Mouse (Mus musculus) heart, adult 2 months (tissue): ENCODE measurements around the gene Ifi47. TPM values are rescaled to one million over a fixed set of nuclear protein-coding genes. Genes with fewer than 3 reads are reported as not detected.

ENCODE experiments used
- DNase-seq, 2 experiments: peaks; one replicate each; pipeline ENCODE4 v3.0.0; 2021
- H3K27ac ChIP-seq: fragments of 200-600 bp; 2 replicates; pipeline ENCODE4 v1.8.1; 2022
- H3K27me3 ChIP-seq: fragments of 200-500 bp; 2 replicates; pipeline ENCODE4 v1.6.1; 2012; ENCODE audit warnings: mild to moderate bottlenecking, low read length, inconsistent platforms, mixed read lengths; ENCODE audit not compliant: control insufficient read depth, insufficient read depth
- H3K36me3 ChIP-seq: fragments of 200-500 bp; 2 replicates; pipeline ENCODE4 v1.6.1; 2012; ENCODE audit warnings: low read length, inconsistent platforms; ENCODE audit not compliant: control insufficient read depth, insufficient read depth
- H3K4me1 ChIP-seq: fragments of 200-500 bp; 2 replicates; pipeline ENCODE4 v1.6.1; 2011; ENCODE audit warnings: low read length; ENCODE audit not compliant: control insufficient read depth, insufficient read depth
- H3K4me3 ChIP-seq: fragments of 200-600 bp; 2 replicates; pipeline ENCODE4 v1.8.1; 2022
- H3K79me2 ChIP-seq: fragments of 200-500 bp; replicated peaks from 2 replicates; pipeline ENCODE4 v1.6.1; 2012; ENCODE audit warnings: mild to moderate bottlenecking, inconsistent platforms, low read length, moderate library complexity, mixed read lengths; ENCODE audit not compliant: control insufficient read depth, insufficient read depth
- H3K9ac ChIP-seq: fragments of 200-500 bp; 2 replicates; pipeline ENCODE4 v1.6.1; 2012; ENCODE audit warnings: low read depth, mild to moderate bottlenecking, control low read depth, inconsistent platforms, low read length, mixed read lengths
- CTCF ChIP-seq: fragments of 200-600 bp; IDR thresholded peaks from 2 replicates; pipeline ENCODE4 v1.8.1; 2022; ENCODE audit warnings: antibody characterized with exemption, mild to moderate bottlenecking, moderate library complexity
- EP300 ChIP-seq: fragments of 200-500 bp; IDR thresholded peaks from 2 replicates; pipeline ENCODE4 v1.6.1; 2011; ENCODE audit warnings: low read depth, low read length, control low read depth; ENCODE audit not compliant: insufficient read depth
- POLR2A ChIP-seq: fragments of 200-500 bp; IDR thresholded peaks from 2 replicates; pipeline ENCODE4 v1.6.1; 2011; ENCODE audit warnings: mild to moderate bottlenecking, low read depth, low read length, control low read depth; ENCODE audit not compliant: insufficient read depth
- WGBS: fragments of 180-500 bp; shearing (Covaris S2); methylation state at CpG from one replicate; pipeline ENCODE4 v1.1.7; 2018; 5-methylcytosine and 5-hydroxymethylcytosine counted together
- intact Hi-C: fragments of 180-260 bp; cut with DNase I; formaldehyde crosslinking; loops from one replicate; pipeline ENCODE4 v1.15.1; 2025
- polyA plus RNA-seq: library from polyadenylated mRNA; depleted of rRNA; stranded (reverse); fragments of >200 nt; gene quantifications from 2 replicates; pipeline ENCODE4 v1.2.3, GENCODE M21; 2012
- total RNA-seq, 2 experiments: library from RNA; stranded (reverse); gene quantifications; 2 replicates each; pipeline ENCODE4 v1.2.3; 2021

Gene Ifi47
- total and polyA plus RNA-seq, 3 experiments: 2.5 to 3.3 (median 2.6) TPM

GRCm38 (mm10) chr11:49103047-49103693, 26.8 kb downstream of the Ifi47 start:
- Histone ChIP-seq H3K36me3 (no peaks in the 10 kb centered on the region), H3K9ac (no peak overlapping the region), H3K27ac (no peak overlapping the region), H3K4me3 (no peak overlapping the region), H3K79me2 (no peaks in the 10 kb centered on the region), H3K27me3 (no peaks in the 10 kb centered on the region), H3K4me1 (peaks cover 4% of the 10 kb centered on the region)
- DNase-seq: peak; percentile 84 to 88
- WGBS: 13% methylated on average over 8 of the region's 8 CpGs
- no peak for TF ChIP-seq POLR2A
- TF ChIP-seq CTCF: peak; percentile 92
- TF ChIP-seq EP300: peak; percentile 73; the same call in 1 of the 2 replicates
- intact Hi-C loops: loop anchor here (1.0 kb wide), 1 partner anchor 229 kb away; no protein-coding TSS in a partner anchor

- 42% methylated on average over 1 of the region's 1 CpGs for WGBS
- Histone ChIP-seq H3K27me3 (no peaks in the 10 kb centered on the region), H3K4me1 (peaks cover 5% of the 10 kb centered on the region), H3K79me2 (no peaks in the 10 kb centered on the region), H3K36me3 (peaks cover 2% of the 10 kb centered on the region; the same call in 1 of the 2 replicates), H3K27ac (peak overlapping the region; percentile 56), H3K4me3 (no peak overlapping the region), H3K9ac (no peak overlapping the region)
- intact Hi-C loops: loop anchor here (2.0 to 5.0 kb wide), 4 partner anchors 81 to 315 kb away; partner anchors contain the start of gene Btnl9
- TF ChIP-seq POLR2A: no peak
- no peak for TF ChIP-seq EP300
- peak; percentile 63 for TF ChIP-seq CTCF
- no peak for DNase-seq
These were observed 29.4 kb downstream of the Ifi47 start for GRCm38 (mm10) chr11:49105752-49106151.

- no peak for DNase-seq
- TF ChIP-seq EP300 (no peak), CTCF (no peak), POLR2A (no peak)
- intact Hi-C loops: loop anchor here (2.0 to 5.0 kb wide), 3 partner anchors 79 to 317 kb away; partner anchors contain the start of gene Btnl9
These were observed 31.5 kb downstream of the Ifi47 start for GRCm38 (mm10) chr11:49107650-49108537.

GRCm38 (mm10) chr11:49108833-49109232, 32.4 kb downstream of the Ifi47 start:
- Histone ChIP-seq H3K4me1 (peaks cover 10% of the 10 kb centered on the region), H3K9ac (no peak overlapping the region), H3K4me3 (no peak overlapping the region), H3K79me2 (no peaks in the 10 kb centered on the region), H3K36me3 (peaks cover 2% of the 10 kb centered on the region; the same call in 1 of the 2 replicates), H3K27ac (no peak overlapping the region), H3K27me3 (no peaks in the 10 kb centered on the region)
- intact Hi-C loops: loop anchor here (5.0 kb wide), 1 partner anchor 143 kb away; no protein-coding TSS in a partner anchor
- WGBS: 46% methylated on average over 1 of the region's 1 CpGs
- no peak for DNase-seq
- no peak for TF ChIP-seq POLR2A
- peak; percentile 75 for TF ChIP-seq CTCF
- TF ChIP-seq EP300: no peak

More at GRCm38 (mm10) chr11:49107650-49108537, 31.5 kb downstream of the Ifi47 start:
- Histone ChIP-seq H3K4me3 (no peak overlapping the region), H3K9ac (no peak overlapping the region), H3K27me3 (no peaks in the 10 kb centered on the region), H3K27ac (peak overlapping the region; percentile 47; the same call in 1 of the 2 replicates), H3K36me3 (peaks cover 2% of the 10 kb centered on the region; the same call in 1 of the 2 replicates), H3K4me1 (peaks cover 7% of the 10 kb centered on the region), H3K79me2 (no peaks in the 10 kb centered on the region)
- WGBS: 48% methylated on average over 10 of the region's 10 CpGs

GRCm38 (mm10) chr11:49111000-49111399, 34.6 kb downstream of the Ifi47 start:
- Histone ChIP-seq H3K4me3 (no peak overlapping the region), H3K27me3 (no peaks in the 10 kb centered on the region), H3K4me1 (peaks cover 8% of the 10 kb centered on the region), H3K27ac (peak overlapping the region; percentile 43), H3K36me3 (peaks cover 2% of the 10 kb centered on the region; the same call in 1 of the 2 replicates), H3K79me2 (no peaks in the 10 kb centered on the region), H3K9ac (no peak overlapping the region)
- WGBS: 31% methylated on average over 1 of the region's 1 CpGs
- DNase-seq: no peak
- TF ChIP-seq CTCF (no peak), POLR2A (no peak), EP300 (no peak)
- intact Hi-C loops: no loop called here
